Mouse (Mus musculus) retina, postnatal 1 day (tissue): ENCODE measurements at regions not wholly inside any gene's neighbourhood (a gene's known extent, or its start where the extent isn't known, plus 50 kb on each side); places are given as distances from the start of the nearest gene placed in this dataset.

ENCODE experiments used
- DNase-seq: peaks from one replicate; pipeline ENCODE4 v3.0.0-alpha.2; 2012

- no peak for DNase-seq
Measured at GRCm38 (mm10) chr2:108033328-108034182, 743.1 kb downstream of the Kcna4 start.

GRCm38 (mm10) chr2:108034882-108035281 is 744.4 kb downstream of the Kcna4 start:
- no peak for DNase-seq

DNA sequence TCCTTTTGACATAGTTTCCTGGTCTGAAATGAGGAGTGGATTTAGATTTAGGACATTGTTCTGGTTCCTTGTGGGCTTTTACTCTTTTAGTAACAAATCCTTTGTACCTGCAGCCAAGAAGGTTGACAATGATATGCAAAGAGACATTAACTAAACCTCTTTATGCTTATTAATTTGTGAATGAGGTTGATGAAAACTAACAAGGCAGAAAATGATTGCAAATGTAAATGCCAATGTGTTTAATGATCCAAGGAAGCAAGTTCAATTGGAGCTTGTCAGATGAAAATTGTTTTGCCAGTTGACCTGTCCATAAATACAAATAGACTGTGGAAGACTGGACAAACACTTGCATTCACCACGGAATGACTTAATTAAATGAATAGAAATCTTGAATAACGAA is 751.6 kb downstream of the Kcna4 start:
- DNase-seq = peak; percentile 76

GRCm38 (mm10) chr2:108044885-108045284 is 754.4 kb downstream of the Kcna4 start:
- no peak for DNase-seq

DNA sequence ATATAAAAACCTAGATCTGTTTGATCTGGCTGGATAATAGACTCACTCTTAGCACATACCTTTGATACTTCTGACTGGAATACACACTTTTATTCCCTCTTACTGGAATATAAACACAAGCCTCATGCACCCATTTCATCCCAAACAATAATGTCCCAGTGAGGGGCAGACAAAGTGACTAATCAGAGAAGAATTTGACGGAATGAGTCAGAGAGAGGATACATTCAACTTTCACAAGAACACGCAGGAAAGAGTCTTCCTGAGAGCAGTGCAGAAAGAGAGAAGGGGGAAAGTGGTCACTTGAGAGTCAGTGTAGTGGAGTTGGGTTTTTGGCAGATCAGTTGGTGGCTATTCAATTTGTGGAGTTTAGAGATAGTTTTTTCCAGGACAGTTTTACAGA is 755.6 kb downstream of the Kcna4 start:
- DNase-seq = no peak

- DNase-seq = peak; percentile 19
Measured at GRCm38 (mm10) chr2:108062751-108063150, 772.3 kb downstream of the Kcna4 start.

- DNase-seq = no peak
Measured at GRCm38 (mm10) chr2:108083911-108084310, 793.5 kb downstream of the Kcna4 start.

DNA sequence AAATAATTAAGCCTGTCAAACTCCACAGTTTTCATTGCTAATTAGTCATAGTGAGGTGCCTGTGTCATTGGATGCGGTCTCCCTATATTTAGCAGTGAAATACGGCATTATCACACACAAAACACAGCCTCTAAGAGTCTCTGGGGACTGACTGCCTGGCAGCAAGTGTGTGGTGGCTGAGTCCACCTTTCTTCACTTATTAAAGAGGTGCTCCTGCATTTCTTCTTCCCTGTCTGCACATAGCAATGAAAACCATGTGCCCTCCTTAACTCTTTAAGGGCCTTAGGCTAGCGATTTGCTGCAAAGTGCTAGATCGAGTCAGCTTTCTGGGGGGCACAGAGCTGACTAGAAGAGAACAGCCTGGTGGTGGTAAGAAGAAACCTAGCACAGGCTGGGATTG is 799.8 kb downstream of the Kcna4 start:
- DNase-seq = peak; percentile 1

DNA sequence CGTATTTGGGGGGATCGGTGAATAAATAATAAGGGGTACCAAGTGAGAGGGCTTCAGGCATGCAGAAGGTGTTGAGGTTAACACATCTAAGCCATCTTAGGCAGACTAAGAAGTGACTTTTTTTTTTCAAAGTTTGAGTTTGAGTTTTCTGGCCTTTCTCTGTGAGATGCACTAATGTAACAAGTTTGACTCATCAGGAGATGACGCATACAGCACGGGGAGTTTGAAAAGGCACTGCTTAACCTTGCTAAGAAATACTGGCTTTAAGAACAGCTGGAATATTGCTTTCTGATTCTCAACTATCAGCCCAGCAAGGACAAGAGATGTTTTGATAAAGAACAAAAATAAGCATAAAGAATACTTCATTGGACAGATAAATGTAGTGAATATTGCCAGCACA is 806.6 kb downstream of the Kcna4 start:
- DNase-seq = no peak

GRCm38 (mm10) chr2:108110140-108110539 is 819.7 kb downstream of the Kcna4 start:
- peak; percentile 6 for DNase-seq

DNA sequence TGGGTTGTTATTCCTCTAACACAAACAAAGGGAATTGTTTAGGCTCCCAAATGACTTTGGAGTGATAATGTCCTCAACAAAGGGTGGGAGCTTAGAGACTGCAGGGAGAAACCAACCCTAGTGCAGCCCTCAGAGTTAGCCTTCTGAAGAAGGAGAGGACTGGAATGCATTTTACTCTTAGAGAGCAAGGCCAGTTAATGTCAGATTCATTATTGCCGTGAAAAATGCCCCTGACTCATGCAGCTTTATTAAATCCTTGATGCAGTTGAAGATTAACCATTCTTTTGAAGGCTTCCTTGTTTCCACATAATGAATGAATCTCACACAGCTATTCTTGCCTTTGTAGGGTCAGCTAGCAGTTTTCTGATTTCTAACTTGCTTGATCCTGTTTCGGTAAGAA is 855.3 kb downstream of the Kcna4 start:
- no peak for DNase-seq

DNA sequence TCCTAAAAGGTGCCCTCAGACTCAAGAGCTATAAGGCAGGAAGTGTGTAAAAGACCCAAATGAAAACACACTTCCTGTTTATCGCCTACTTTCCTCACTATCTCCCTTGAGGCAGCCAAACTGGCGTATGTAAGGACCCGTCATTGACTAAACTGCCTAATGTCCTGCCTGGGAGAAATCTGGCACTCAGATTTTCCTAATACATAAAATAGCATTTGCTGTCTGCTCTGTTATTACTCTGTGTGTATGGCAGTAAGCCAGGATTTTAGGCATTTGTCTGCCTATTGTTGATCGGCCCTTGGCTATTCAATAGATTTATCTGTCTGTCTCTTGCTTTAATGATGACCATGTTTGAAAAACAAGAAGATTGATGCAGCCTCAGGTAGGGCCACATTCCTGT is 857.8 kb downstream of the Kcna4 start:
- DNase-seq = no peak

- no peak for DNase-seq
Measured at GRCm38 (mm10) chr2:108156189-108156588, 865.8 kb downstream of the Kcna4 start.

DNA sequence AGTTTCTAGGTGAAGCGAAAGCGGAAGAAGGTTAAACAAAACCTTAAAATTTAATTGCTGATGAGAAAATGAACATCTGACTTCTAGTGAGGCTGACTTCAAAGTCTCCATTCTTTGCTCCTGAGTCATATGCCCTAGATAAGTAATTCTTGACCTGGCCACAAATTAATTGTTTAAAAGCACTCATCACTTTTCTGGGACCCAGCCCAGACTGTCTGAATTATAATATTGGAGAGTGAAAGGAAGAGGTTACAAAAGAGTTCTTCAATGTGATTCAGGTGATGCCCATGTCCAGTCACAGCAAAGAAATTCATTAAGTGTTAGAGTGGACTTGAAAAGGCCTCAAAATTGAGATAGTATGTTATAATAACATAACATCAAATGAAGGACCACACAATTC is 867.3 kb downstream of the Kcna4 start:
- no peak for DNase-seq

DNA sequence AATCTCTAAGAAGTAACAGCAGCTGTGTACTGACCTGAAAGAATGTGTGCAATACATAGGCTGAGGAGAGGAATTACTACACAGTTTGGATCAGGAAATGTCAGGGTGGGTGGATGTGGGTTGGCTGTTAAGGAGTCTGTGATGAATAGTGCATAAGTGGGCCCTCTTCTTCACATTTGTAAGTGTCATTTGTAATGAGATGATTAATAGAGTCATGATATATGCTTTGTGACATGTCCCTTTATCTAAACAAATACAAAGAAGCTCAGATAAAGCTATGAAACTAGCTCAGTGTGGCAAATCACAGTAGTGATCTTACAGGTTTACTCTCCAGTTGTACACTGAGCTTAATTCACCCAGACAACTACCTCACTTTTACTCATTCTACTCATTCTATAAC is 867.9 kb downstream of the Kcna4 start:
- peak; percentile 45 for DNase-seq

GRCm38 (mm10) chr2:108160865-108161264 is 870.4 kb downstream of the Kcna4 start:
- no peak for DNase-seq

DNA sequence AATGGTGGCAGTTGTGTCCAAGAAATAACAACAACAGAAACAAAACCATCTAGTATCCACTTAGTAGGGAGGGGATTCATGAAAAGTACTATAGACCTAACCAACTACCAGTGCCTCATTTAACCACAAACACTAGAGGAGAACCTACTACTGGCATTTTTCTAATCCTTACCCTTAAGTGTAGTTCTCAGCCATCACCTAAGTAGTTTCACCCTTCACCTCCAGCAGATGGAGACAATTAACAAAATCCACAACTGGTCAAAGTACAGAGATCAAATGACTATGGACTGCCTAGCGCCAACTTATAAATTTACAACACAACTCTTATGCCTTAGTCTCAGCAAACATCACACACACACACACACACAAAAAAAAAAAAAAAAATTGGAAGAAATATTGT is 874.6 kb downstream of the Kcna4 start:
- DNase-seq = no peak
